Mouse (Mus musculus) ovary, postnatal 14 days (tissue): ENCODE results near the gene 2410131K14Rik.

Experiments
- DNase-seq: peaks from one replicate; pipeline ENCODE4 v3.0.0; 2022; ENCODE audit warnings: low spot score

2410131K14Rik gene

GRCm38 (mm10) chr5:118261181-118261580 lies 16.2 kb downstream of the 2410131K14Rik start:
- no peak for DNase-seq

GRCm38 (mm10) chr5:118262418-118262817 lies 17.4 kb downstream of the 2410131K14Rik start:
- DNase-seq = no peak

- no peak for DNase-seq
These were observed 19.3 kb downstream of the 2410131K14Rik start for GRCm38 (mm10) chr5:118264279-118264678.

GRCm38 (mm10) chr5:118265366-118265765 lies 20.3 kb downstream of the 2410131K14Rik start:
- no peak for DNase-seq

GRCm38 (mm10) chr5:118266309-118266708 lies 21.3 kb downstream of the 2410131K14Rik start:
- DNase-seq = no peak

GRCm38 (mm10) chr5:118268987-118269386 lies 24.0 kb downstream of the 2410131K14Rik start:
- peak; percentile 85 for DNase-seq

- no peak for DNase-seq
These were observed 26.6 kb downstream of the 2410131K14Rik start for GRCm38 (mm10) chr5:118271449-118272110.

- no peak for DNase-seq
These were observed 28.4 kb downstream of the 2410131K14Rik start for GRCm38 (mm10) chr5:118273446-118273845.

- DNase-seq = no peak
These were observed 29.5 kb downstream of the 2410131K14Rik start for GRCm38 (mm10) chr5:118274546-118274945.

GRCm38 (mm10) chr5:118276281-118276680 lies 31.3 kb downstream of the 2410131K14Rik start:
- no peak for DNase-seq

GRCm38 (mm10) chr5:118276711-118277110 lies 31.7 kb downstream of the 2410131K14Rik start:
- no peak for DNase-seq

GRCm38 (mm10) chr5:118277741-118278495 lies 32.9 kb downstream of the 2410131K14Rik start:
- no peak for DNase-seq

GRCm38 (mm10) chr5:118291453-118291852 lies 46.4 kb downstream of the 2410131K14Rik start:
- DNase-seq = no peak

- no peak for DNase-seq
These were observed 47.4 kb downstream of the 2410131K14Rik start for GRCm38 (mm10) chr5:118292476-118292875.

GRCm38 (mm10) chr5:118294086-118294864 lies 49.2 kb downstream of the 2410131K14Rik start:
- DNase-seq = peak; percentile 89

GRCm38 (mm10) chr5:118294865-118295258 lies 49.8 kb downstream of the 2410131K14Rik start:
- no peak for DNase-seq

GRCm38 (mm10) chr5:118297338-118297746 lies 52.3 kb downstream of the 2410131K14Rik start:
- DNase-seq = peak; percentile 18

- DNase-seq = no peak
These were observed 54.8 kb downstream of the 2410131K14Rik start for GRCm38 (mm10) chr5:118299720-118300400.

GRCm38 (mm10) chr5:118302466-118303155 lies 57.6 kb downstream of the 2410131K14Rik start:
- no peak for DNase-seq

- DNase-seq = no peak
These were observed 60.1 kb downstream of the 2410131K14Rik start for GRCm38 (mm10) chr5:118304970-118305618.

- DNase-seq = no peak
These were observed 65.4 kb downstream of the 2410131K14Rik start for GRCm38 (mm10) chr5:118310389-118310788.
